Mouse (Mus musculus) layer of hippocampus, postnatal 14 days (tissue): ENCODE results near the gene Otulin. TPM values are rescaled to one million over a fixed set of nuclear protein-coding genes. Genes with fewer than 3 reads are reported as not detected.

Experiments
- DNase-seq, 2 experiments: peaks; one replicate each; pipeline ENCODE4 v3.0.0; 2021 to 2022; ENCODE audit warnings: low spot score in 2 of 2, mixed read lengths in 1 of 2
- total RNA-seq, 2 experiments: library from RNA; stranded (reverse); gene quantifications; 2 replicates each; pipeline ENCODE4 v1.2.3; 2021

Gene Otulin
- total RNA-seq, 2 experiments from 2014 or later: 22.0 to 22.4 TPM

DNA sequence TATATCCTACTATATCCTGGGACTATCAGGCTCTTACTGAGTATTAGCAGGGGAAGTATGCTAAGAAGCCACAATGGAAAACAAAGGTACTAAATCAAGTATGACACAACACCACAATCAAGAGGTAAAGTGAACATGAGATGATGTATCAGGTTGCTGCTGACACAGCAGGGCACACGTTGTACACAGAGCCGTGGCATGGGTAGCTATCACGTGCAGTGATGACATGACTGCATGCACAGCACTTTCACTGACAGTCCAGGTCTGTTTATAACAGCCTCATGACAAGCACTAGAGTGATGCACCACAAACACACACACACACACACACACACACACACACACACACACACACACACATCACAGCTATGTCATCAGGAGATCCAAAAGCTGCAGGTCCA is 13.3 kb downstream of the Otulin start:
- DNase-seq: no peak

DNA sequence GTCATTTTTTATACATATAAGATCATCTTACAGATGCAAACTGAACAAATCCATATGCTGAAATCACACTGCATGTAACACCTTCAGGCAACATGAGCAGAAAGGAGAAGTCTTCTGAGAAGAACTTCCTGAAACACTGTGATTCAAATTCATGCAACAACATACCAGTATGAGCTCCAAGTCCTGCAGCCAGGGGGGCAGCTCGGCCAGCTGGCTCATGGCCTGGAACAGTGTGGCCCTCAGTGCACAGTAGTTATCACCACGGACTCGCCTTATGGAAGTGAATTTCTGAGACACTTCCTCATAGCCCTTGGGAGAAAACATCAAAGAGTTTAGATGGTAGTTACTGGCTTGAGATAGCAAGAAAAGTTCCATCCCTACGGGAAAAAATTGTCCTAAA is 14.3 kb downstream of the Otulin start:
- DNase-seq: peak in 1 of 2 experiments; percentile 52

DNA sequence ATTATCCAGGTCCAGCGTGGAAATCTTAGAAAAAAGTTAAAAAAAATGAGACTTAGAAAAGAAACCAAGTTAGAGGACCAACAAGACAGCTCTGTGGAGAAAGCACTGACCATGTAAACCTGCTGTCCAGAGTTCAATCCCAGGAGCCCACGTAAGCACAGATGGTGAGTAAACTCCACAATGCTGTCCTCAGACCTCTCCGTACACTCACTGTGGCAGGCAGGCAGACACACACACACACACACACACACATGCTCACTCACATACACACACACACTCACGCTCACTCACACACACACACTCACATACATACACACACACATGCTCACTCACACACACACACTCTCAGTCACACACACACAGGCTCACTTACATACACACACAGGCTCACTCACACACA is 17.2 kb downstream of the Otulin start:
- no peak for DNase-seq

DNA sequence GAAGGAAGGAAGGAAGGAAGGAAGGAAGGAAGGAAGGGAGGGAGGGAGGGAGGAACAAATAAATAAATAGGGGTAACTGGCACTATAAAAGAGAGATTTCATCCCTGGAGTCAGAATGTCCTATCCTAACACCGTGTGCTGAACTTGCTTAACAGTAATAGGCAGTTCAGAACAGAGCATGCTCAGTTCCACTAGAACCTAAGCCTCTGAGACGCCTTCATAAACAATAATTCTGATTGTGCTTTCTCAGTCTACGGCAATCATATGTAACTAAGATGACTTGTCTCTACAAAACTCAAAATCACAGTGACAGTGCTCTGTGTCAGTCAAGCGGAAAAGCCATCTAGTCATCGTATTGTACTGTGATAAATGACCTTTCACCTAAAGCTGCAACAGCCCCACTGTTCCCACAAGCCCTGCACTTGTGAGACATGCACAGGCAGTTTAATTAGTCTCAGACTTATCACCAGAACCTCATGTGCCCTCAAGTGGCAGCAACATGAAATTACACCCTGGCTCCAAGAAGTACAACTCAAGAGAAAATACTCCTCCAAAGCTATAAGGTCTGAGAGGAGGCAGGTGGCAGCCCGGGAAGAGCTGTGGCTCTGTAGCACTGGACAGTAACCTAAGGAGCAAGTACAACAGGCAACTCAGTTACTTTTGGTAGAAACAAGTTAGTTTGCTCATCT is 17.8 kb downstream of the Otulin start:
- peak; percentile 65 to 73 for DNase-seq

DNA sequence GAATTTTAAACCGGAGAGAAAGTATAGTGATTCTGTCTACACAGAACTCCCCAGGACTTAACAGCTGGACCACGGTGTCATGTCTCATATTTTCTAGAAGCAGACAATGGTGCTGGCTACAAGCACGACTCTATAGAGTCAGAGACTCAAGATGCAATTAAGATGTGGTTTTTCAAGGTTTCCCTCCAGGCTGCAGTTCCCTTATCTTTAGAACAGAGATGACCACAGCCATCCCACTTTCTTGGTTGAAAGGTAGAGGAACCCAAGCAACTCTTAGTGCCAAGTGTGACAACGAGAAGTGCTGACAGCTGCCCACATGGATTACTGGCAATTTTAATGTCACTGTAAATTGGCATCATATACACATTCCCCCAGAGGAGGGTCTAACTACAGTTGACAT is 20.9 kb downstream of the Otulin start:
- no peak for DNase-seq

DNA sequence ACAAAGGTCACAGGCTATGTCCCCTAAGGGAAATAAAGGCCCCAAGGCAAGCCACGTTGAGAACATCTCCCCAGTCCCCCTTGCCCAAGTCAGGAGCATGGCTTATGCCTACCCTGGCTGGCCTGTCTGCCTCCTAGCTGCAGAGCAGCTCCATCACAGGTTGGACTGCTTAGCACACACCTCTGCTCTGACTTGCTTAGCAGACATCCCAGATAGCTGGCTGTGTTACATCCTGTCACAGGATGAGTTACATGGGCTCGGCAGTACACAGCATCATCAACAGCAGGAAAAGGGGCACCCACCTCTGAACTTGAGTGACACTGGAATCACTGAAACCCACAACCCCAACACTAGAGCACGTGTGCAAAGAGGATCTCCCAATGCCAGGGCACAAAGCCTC is 25.2 kb downstream of the Otulin start:
- DNase-seq: no peak

DNA sequence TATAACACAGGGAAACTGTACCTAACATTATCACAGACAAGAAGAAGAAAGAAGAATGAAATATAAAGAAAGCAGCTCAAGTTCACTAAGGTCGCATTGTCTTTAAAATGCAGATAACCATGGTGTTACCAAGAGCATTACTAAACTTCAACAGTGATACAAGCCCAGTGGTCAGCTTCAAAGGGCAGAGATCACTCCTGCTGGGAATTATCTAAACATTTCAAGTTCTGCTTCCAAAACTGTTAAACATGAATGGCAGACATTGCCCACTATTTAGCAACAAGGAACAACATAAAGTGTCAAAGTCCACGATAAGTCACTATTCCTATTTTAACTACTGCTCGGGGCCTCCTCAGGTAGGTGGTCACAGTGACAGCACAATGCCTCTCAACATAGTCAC is 25.9 kb downstream of the Otulin start:
- no peak for DNase-seq

DNA sequence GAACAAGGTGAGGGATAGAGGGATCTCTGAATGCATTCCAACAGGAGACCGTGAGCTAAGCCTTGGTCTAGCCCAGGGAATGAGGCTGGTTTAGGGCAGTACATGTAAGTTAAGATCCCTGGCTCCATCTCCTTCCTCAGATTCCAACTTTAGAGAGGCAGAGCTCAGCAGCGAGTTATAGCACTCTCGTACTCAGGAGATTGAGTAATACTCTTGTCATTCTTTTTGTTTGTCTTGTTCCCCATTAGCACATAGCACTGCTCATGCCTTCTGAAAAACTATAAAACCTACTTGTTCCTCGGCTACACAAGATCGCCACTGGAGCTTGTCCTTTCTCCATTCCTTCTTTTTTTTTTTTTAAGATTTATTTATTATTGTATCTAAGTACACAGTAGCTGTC is 30.0 kb downstream of the Otulin start:
- DNase-seq: no peak

DNA sequence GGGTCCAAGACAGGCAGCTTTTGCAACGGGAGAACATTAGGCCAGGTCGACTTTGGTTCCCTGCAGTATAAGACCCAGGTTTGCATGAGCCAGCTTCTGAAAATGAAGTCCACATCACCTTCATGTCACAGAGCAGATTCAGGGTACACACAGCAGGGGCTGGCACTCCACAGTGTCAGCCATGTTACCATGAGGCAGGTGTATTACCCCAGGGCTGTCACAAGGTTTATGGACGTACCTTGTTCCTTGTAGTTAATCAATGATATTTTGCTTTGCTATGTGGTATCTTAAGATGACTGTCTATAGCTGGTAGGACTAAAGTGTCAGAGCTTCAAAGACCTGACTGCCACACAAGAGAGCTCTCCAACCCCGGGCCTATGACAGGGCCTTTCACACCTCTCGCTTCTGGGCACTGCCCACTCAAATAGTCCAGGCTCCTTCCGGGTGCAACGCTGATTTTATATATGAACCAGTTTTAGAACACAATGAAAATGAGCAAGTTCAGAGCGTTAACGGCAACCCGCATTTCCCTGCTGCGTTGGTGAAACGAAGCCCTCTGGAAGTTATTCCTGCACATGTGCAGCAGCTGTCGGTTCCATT is 31.6 kb downstream of the Otulin start:
- DNase-seq: no peak

DNA sequence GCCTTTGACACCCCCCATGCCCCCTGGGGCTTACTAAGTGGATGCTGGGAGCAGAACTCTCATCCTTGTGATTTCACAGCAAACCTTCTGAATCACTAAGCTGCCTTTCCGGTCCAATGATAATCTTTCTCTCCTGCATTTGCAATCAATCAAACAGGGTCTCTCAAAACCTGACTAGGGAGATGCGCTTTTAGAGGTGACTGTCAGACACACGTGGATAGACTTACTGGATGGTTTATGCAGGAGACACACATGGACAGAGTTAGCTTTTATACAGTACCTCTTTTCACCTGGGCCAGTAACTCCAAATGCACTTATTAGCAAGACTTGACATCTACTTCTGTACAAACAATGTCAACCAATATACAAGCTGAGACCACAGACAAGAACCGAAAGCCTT is 33.0 kb downstream of the Otulin start:
- DNase-seq: no peak

DNA sequence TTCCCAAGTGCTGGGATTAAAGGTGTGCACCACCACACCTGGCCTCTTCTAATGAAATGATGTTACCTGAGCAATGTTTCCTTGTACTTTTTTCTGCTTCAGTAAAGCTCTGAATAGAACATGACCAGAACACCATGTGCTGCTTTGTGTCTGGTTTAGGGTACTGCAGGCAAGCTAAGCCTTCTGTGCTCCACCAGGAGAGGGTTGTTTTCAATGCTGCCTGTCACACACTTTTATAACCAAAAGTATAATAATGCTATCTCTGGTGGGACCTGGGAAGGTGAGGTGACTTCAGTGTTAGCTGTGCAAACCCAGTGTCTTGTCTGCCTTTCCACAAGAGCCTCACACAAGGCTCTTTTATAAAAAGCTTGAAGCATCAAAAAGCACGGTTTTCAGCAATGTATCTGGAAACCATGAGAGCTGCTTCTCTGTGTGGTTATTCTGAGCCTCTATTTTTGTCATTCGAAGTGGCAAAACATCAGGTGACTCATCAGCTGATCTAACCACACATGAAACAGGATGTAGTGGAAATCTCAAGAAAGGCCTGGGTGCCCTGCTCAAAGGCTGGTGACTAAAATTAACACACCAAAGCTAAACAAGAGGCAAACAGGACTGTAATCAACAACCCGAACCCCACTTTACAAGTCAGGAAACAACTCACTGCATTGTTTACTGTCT is 33.9 kb downstream of the Otulin start:
- peak in 1 of 2 experiments; percentile 48 for DNase-seq

DNA sequence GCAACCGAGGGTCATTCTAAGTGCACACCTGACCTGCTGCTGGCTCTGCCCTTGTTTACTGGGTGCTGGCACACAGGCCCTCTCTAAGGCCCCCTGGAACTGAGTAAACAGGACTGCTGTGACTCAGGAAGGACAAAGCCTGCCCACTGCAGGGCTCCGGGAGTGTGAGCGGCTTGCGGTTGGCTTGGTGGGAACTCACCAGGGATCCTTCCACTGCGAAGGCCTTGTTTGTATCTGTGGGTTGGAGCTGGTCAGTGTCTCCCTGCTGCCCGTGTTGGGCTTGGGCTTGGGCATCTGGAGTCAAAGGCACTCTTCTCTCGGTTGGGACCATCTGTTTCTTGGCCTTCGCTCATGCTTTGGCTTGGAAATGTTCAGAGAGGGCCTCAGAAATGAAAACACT is 34.9 kb downstream of the Otulin start:
- DNase-seq: no peak

DNA sequence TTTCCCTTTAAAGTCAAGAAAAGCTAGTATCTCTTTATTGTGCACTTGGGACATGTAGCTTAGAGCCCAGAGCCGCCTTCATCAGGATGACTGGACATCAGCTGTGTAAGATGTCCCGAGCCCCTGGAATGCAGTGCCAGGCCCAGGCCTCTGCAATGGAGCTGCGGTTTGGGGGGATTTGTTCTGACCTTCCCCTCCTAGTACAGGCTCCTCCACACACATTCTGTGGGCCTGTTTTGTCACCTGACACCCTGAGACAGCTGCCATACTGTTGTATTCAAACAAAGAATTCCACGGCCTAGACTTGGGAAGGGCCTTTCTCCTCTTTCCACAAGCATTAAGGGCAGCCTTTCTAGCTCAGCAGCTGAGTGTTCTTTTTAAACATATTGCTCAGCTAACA is 35.5 kb downstream of the Otulin start:
- DNase-seq: no peak

DNA sequence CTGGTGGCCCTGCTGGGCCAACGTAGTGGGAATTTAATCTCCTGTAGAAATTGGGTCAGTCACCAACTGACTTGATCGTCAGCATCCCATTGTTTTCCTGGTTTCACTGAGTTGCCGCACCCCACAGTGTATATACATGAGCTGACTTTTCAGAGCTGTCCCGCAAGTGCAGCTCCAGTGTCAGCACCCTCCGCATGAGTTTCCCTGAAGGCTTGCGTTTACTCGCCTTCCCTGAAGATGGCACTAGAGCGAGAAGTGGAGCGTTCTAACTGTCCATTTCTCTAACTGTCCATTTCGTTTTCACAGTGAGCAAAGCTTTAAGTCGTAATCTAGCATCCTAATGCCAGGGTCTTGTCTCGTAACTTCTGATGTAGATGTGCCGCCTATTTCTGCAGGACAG is 36.8 kb downstream of the Otulin start:
- DNase-seq: peak in 1 of 2 experiments; percentile 53

DNA sequence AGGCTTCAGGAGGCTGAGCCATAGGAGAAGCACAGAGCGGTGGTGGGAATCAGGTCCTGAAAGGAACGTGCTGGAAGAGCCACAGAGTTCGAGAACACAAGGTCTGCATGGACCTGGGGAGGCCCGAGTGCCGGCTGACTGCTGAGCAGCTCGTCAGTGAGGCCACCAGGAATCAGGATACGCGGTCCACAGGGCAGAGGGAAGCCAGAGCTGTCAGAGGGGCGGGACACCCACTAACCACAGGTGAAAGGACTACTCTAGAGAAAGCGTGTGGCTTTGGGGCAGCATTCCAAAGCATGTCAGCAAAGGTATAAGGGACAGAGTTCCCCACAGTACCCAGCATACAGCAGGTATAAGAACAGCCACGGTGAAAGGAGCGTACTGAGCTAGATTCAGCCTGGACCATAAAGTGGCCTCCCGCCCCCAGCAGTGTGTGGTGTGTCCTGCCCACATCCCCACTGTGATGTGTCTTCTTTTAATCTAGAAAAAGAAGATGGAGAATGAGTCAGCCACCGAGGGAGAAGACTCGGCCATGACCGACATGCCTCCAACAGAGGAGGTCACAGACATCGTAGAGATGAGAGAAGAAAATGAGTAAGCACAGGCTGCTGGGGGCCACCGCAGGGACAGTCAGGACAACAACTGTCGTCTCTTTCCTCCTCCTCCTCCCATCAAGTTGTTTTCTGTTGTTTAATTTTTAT is 37.7 kb downstream of the Otulin start:
- DNase-seq: no peak

DNA sequence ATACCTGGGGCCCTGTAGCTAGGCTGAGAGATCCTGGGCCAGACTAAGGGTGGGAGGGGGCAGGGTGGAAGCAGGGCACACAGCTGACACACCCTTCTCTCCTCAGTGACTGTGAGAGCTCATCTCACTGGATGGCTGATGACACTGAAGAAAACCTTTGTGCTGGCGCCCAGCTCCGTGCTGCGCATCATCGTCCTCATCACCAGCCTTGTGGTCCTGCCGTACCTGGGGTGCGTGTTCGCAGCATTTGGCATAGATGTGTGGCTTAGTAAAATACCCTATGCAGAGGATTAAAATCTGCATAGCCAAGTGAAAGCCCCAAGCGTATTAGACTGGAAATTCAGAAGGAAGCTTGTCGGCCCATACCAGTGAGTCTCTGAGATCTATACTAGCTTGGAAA is 39.7 kb downstream of the Otulin start:
- DNase-seq: no peak

DNA sequence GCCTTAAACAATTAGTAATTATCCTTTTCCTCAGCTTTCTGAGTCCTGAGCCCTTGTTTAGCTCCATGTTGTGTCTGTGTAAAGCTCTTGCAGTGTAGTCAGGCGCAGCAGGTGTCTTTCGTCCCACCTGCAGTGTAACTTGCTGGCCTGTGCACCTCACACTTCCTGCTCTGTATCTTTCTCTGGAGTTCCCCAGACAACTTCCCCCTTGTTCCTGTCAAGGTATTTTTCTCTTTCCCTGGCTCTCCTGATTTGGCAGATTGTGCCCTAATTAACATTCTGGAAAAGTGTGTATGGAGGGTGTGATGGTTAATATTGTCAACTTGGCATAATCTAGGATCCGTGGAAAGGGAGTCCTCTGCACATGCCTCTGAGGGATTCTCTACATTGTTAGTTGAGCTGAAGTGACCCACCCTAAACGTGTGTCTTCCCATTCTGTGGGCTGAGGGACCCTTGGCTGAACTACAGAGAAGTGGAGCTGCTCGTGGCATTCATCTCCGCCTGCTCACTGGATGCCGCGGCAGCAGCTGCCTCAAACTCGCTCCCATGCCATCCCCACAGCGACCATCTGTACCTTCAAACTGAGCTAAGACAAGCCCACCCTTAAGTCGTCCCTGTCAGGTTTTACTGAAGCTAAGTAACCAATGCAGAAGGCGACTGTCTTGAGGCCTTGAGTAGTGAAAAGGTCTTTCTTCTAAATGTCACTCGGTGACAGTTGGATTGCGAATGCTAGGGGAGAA is 42.2 kb downstream of the Otulin start:
- DNase-seq: no peak

DNA sequence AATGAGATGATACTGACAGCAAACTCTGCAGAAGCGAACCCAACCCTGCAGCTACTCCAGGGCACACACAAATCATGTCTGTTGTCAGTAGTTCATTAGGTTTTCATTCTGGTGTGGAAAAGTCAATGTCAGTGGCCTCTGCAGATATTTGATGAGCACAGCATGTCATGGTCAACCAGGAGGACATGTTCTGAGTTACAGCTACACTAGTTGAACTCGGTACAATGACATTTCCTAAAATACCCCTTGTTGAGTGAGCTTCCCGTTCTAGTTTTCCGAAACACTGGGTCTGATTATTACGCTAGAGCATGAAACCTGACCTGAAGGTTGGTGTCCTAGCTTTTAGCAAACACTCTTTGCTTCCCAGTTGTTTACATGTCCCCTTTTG is 44.4 kb downstream of the Otulin start:
- no peak for DNase-seq

DNA sequence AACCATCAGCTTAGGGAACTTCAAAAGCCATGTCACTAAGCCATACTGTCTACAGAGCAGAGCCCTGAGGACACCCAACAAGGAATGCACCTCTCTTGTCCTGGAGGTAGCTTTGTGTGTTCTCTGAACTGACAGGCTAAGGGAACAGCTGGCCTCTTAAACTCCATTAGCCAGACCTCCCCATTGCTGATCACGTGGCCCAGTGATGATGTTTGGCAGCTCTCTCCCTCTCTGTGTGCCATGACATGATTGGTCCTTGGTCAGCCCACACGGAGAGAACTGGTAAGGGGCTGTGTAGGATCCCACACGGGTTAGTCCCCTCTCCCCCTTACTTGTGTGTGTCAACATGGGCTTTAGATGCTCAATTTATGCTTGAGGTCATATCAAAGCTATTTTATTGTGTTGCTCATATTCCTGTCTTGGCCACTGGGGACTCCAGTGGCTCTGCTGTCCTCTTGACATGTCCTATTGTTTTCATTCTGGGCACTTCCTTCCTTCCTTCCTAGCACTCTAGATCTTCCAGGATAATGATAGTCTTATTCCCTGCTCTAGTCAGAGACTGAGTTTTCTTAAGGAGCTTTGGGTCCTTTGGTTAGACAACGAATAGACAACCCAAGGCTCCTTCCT is 44.9 kb downstream of the Otulin start:
- DNase-seq: no peak

DNA sequence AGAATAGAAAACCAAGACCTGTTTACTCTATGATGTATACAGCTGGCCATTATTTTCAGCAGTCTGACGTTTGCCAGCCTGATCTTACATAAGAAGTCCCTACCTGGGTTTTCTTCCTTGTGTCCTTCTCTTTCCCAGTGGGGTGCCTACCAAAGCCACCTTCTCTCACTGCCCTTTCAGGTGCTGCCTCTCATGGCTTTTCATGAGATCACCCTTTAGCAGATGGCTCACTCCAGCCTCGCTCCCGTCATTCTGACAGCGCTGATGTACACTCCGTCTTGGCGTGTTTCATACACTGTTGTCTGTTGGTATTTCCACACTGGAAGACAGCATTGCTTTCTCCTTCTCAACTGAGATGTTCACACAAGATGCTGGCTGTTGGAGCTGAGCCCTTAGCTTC is 46.9 kb downstream of the Otulin start:
- no peak for DNase-seq

DNA sequence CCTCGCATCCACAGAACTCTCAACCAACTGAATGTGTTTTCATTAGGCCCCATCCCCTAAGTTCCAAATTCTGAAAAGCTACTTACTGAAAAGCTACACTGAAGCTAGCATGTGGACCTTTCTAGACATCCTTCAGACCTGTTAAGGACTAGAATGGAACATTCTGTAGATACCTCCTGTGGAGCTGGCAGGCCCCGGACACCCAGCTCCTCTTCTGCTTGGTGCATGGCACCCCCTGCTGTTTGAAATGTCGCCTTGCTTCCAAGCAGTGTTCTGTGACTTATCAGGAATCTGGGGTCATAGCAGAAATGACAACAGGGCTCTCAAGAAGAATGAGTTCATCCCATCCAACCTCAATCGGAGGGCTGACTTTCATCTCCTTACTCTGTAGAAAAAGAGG is 47.5 kb downstream of the Otulin start:
- peak in 1 of 2 experiments; percentile 61 for DNase-seq
